Mouse (Mus musculus): Measurements from ENCODE around the gene Rfx7. TPM values are rescaled to one million over a fixed set of nuclear protein-coding genes. Genes with fewer than 3 reads are reported as not detected.

The Rfx7 gene
- polyA plus RNA-seq, 1 experiment = 7.8 TPM

- no peak for DNase-seq (ENCODE audit: low read depth in 1 of 2, low spot score in 2 of 2)
- 74% methylated on average over 3 of the region's 3 CpGs for WGBS
Measured at GRCm38 (mm10) chr9:72493984-72494685, 37.9 kb upstream of the Rfx7 start.

GRCm38 (mm10) chr9:72496691-72497090 is 35.3 kb upstream of the Rfx7 start:
- Histone ChIP-seq H3K27me3 (ENCODE audit: control insufficient read depth, insufficient read depth, low read length) (no peaks in the 10 kb centered on the region), H3K4me1 (ENCODE audit: control insufficient read depth, insufficient read depth, insufficient read length) (no peaks in the 10 kb centered on the region), H3K27ac (ENCODE audit: insufficient read depth, low read length) (no peak overlapping the region), H3K36me3 (ENCODE audit: control insufficient read depth, insufficient read depth, low read length) (no peaks in the 10 kb centered on the region), H3K4me3 (ENCODE audit: extremely low read depth, insufficient read depth, insufficient read length) (no peak overlapping the region)
- WGBS = 78% methylated on average over 2 of the region's 2 CpGs
- no peak for TF ChIP-seq POLR2A (IDR thresholded peaks at IDR 0.05; ENCODE audit: low read depth, low read length)
- no peak for TF ChIP-seq CTCF (IDR thresholded peaks at IDR 0.05; ENCODE audit: extremely low read depth, insufficient read depth, insufficient read length, insufficient replicate concordance)
- DNase-seq (ENCODE audit: low read depth in 1 of 2, low spot score in 2 of 2) = no peak

More at GRCm38 (mm10) chr9:72493984-72494685, 37.9 kb upstream of the Rfx7 start:
- Histone ChIP-seq H3K4me3 (ENCODE audit: extremely low read depth, insufficient read depth, insufficient read length) (no peak overlapping the region), H3K27ac (ENCODE audit: insufficient read depth, low read length) (no peak overlapping the region), H3K27me3 (ENCODE audit: control insufficient read depth, insufficient read depth, low read length) (no peaks in the 10 kb centered on the region), H3K36me3 (ENCODE audit: control insufficient read depth, insufficient read depth, low read length) (no peaks in the 10 kb centered on the region), H3K4me1 (ENCODE audit: control insufficient read depth, insufficient read depth, insufficient read length) (peaks cover 8% of the 10 kb centered on the region; the same call in 1 of the 2 replicates)
- no peak for TF ChIP-seq POLR2A (IDR thresholded peaks at IDR 0.05; ENCODE audit: low read depth, low read length)
- TF ChIP-seq CTCF (IDR thresholded peaks at IDR 0.05; ENCODE audit: extremely low read depth, insufficient read depth, insufficient read length, insufficient replicate concordance) = no peak

GRCm38 (mm10) chr9:72497171-72497570 is 34.9 kb upstream of the Rfx7 start:
- no peaks in the 10 kb centered on the region for H3K4me1 ChIP-seq (ENCODE audit: control insufficient read depth, insufficient read depth, insufficient read length)
- TF ChIP-seq CTCF (IDR thresholded peaks at IDR 0.05; ENCODE audit: extremely low read depth, insufficient read depth, insufficient read length, insufficient replicate concordance) (no peak), POLR2A (IDR thresholded peaks at IDR 0.05; ENCODE audit: low read depth, low read length) (no peak)
- H3K27me3 ChIP-seq (ENCODE audit: control insufficient read depth, insufficient read depth, low read length) = no peaks in the 10 kb centered on the region
- H3K27ac ChIP-seq (ENCODE audit: insufficient read depth, low read length) = no peak overlapping the region
- WGBS = 91% methylated on average over 3 of the region's 3 CpGs
- no peaks in the 10 kb centered on the region for H3K36me3 ChIP-seq (ENCODE audit: control insufficient read depth, insufficient read depth, low read length)
- no peak for DNase-seq (ENCODE audit: low read depth in 1 of 2, low spot score in 2 of 2)
- H3K4me3 ChIP-seq (ENCODE audit: extremely low read depth, insufficient read depth, insufficient read length) = no peak overlapping the region

DNA sequence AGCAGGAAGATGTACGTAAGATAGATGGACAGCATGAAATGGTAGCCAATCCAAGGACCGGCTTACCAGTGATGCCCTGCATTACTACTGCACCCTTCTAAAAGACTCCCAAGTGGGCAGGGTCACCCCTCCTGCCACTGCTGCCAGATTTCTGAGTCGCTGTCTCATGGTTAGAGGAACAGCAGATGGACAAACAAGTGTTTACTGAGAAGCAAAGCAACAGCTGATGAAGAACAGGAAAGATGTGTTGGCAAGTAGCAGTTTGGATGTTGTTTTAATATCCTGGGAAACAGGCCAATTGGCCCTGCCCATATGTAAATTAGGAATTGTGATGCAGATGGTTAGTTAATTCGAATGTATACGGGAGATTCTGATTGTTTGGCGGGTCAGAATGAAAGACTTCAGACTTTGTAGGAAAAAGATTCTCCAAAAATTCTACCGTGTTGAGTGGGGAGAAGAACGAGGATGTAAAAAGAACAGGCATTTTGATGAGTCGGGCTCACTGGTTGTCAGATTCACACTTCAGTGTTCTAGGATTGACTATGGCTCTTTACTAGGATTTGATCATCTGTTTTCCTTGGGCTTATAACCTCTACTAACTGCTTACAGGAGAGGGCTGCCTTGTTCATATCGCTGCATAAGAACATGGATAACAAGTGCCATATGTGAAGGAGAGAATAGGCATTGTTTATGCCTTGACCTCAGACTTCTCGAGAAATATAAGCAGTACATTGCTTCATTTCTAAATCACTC is 19.6 kb upstream of the Rfx7 start:
- H3K27ac ChIP-seq (ENCODE audit: insufficient read depth, low read length) = no peak overlapping the region
- DNase-seq (ENCODE audit: low read depth in 1 of 2, low spot score in 2 of 2) = no peak
- WGBS = 83% methylated on average over 11 of the region's 11 CpGs

GRCm38 (mm10) chr9:72515366-72515765 is 16.7 kb upstream of the Rfx7 start:
- no peak overlapping the region for H3K27ac ChIP-seq (ENCODE audit: insufficient read depth, low read length)
- no peak overlapping the region for H3K4me3 ChIP-seq (ENCODE audit: extremely low read depth, insufficient read depth, insufficient read length)
- TF ChIP-seq POLR2A (IDR thresholded peaks at IDR 0.05; ENCODE audit: low read depth, low read length) (no peak), CTCF (IDR thresholded peaks at IDR 0.05; ENCODE audit: extremely low read depth, insufficient read depth, insufficient read length, insufficient replicate concordance) (no peak)
- H3K36me3 ChIP-seq (ENCODE audit: control insufficient read depth, insufficient read depth, low read length) = no peaks in the 10 kb centered on the region
- DNase-seq (ENCODE audit: low read depth in 1 of 2, low spot score in 2 of 2) = no peak
- no peaks in the 10 kb centered on the region for H3K27me3 ChIP-seq (ENCODE audit: control insufficient read depth, insufficient read depth, low read length)
- H3K4me1 ChIP-seq (ENCODE audit: control insufficient read depth, insufficient read depth, insufficient read length) = no peaks in the 10 kb centered on the region

More for the DNA sequence above, 19.6 kb upstream of the Rfx7 start:
- TF ChIP-seq CTCF (IDR thresholded peaks at IDR 0.05; ENCODE audit: extremely low read depth, insufficient read depth, insufficient read length, insufficient replicate concordance) = no peak
- TF ChIP-seq POLR2A (IDR thresholded peaks at IDR 0.05; ENCODE audit: low read depth, low read length) = no peak
- no peaks in the 10 kb centered on the region for H3K4me1 ChIP-seq (ENCODE audit: control insufficient read depth, insufficient read depth, insufficient read length)
- H3K36me3 ChIP-seq (ENCODE audit: control insufficient read depth, insufficient read depth, low read length) = no peaks in the 10 kb centered on the region
- no peaks in the 10 kb centered on the region for H3K27me3 ChIP-seq (ENCODE audit: control insufficient read depth, insufficient read depth, low read length)
- no peak overlapping the region for H3K4me3 ChIP-seq (ENCODE audit: extremely low read depth, insufficient read depth, insufficient read length)

- Histone ChIP-seq H3K27ac (ENCODE audit: insufficient read depth, low read length) (no peak overlapping the region), H3K4me3 (ENCODE audit: extremely low read depth, insufficient read depth, insufficient read length) (no peak overlapping the region), H3K27me3 (ENCODE audit: control insufficient read depth, insufficient read depth, low read length) (no peaks in the 10 kb centered on the region), H3K4me1 (ENCODE audit: control insufficient read depth, insufficient read depth, insufficient read length) (no peaks in the 10 kb centered on the region), H3K36me3 (ENCODE audit: control insufficient read depth, insufficient read depth, low read length) (no peaks in the 10 kb centered on the region)
- no peak for DNase-seq (ENCODE audit: low read depth in 1 of 2, low spot score in 2 of 2)
- TF ChIP-seq POLR2A (IDR thresholded peaks at IDR 0.05; ENCODE audit: low read depth, low read length) (no peak), CTCF (IDR thresholded peaks at IDR 0.05; ENCODE audit: extremely low read depth, insufficient read depth, insufficient read length, insufficient replicate concordance) (no peak)
Measured at GRCm38 (mm10) chr9:72519246-72519645, 12.8 kb upstream of the Rfx7 start.

DNA sequence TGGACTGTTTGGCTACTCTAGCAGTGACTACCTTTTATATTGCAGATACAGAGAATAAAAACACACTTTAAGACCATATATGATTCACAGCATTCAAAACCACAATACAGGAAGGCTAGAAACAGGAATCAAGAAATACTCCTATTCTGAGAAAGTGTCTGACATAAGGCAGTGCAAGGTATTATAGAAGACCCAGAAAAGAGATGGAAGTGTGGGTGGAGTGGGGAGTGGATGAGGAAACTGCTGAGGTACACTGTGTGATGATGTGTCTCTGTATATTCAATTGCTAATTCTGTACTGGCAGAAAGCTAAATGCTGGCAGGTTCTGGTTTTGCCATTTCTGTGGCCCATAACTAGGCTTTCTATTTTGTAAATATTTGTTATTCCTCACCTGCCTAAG is 11.2 kb upstream of the Rfx7 start:
- H3K27me3 ChIP-seq (ENCODE audit: control insufficient read depth, insufficient read depth, low read length) = no peaks in the 10 kb centered on the region
- no peak for DNase-seq (ENCODE audit: low read depth in 1 of 2, low spot score in 2 of 2)
- H3K4me3 ChIP-seq (ENCODE audit: extremely low read depth, insufficient read depth, insufficient read length) = no peak overlapping the region
- H3K4me1 ChIP-seq (ENCODE audit: control insufficient read depth, insufficient read depth, insufficient read length) = no peaks in the 10 kb centered on the region
- H3K27ac ChIP-seq (ENCODE audit: insufficient read depth, low read length) = no peak overlapping the region
- TF ChIP-seq CTCF (IDR thresholded peaks at IDR 0.05; ENCODE audit: extremely low read depth, insufficient read depth, insufficient read length, insufficient replicate concordance) (no peak), POLR2A (IDR thresholded peaks at IDR 0.05; ENCODE audit: low read depth, low read length) (no peak)
- H3K36me3 ChIP-seq (ENCODE audit: control insufficient read depth, insufficient read depth, low read length) = no peaks in the 10 kb centered on the region
